Mouse (Mus musculus) olfactory bulb, adult 2 months (tissue): Measurements from ENCODE around the gene Nhlrc2.

Source experiments
- CTCF ChIP-seq: fragments of 200-500 bp; IDR thresholded peaks from 2 replicates; pipeline ENCODE4 v1.5.1; 2012; ENCODE audit warnings: low read depth, mild to moderate bottlenecking, low read length, moderate library complexity; ENCODE audit not compliant: insufficient read depth
- POLR2A ChIP-seq: fragments of 200-500 bp; IDR thresholded peaks from 2 replicates; pipeline ENCODE4 v1.6.1; 2012; ENCODE audit warnings: mild to moderate bottlenecking, low read depth, low read length, moderate library complexity; ENCODE audit not compliant: insufficient read depth

DNA sequence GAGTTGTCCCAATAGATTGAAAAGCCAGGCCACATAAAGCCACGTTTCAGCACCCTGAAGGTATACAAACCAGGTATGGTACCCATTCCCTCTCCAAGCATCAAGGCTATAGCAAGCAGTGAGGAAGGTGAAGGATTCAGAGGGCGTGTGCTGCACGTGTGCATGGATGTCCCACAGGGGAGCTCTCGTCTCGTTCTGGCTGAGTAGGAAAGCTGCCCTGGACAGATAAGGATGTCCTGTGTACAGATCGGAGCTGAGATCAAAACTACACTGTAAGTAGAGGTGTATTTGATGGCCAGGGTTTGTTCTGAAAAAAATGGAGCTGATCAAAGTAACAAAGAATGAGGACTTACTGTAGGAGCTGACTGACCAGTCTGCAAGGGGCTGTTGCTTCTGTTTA is 18.9 kb downstream of the Nhlrc2 start:
- TF ChIP-seq CTCF (no peak), POLR2A (no peak)
